Mouse (Mus musculus) erythroblast, adult 5-6 weeks (primary cell): ENCODE measurements around the gene 1110002E22Rik. TPM values are rescaled to one million over a fixed set of nuclear protein-coding genes. Genes with fewer than 3 reads are reported as not detected.

Source experiments
- ATAC-seq: replicated peaks from 2 replicates; pipeline ENCODE4 v1.8.0; 2016; ENCODE audit warnings: moderate number of reproducible peaks, mild to moderate bottlenecking, moderate TSS enrichment, inconsistent platforms; ENCODE audit not compliant: poor library complexity, low FRiP score, severe bottlenecking
- total RNA-seq, 2 experiments: library from RNA; stranded (forward) in 1 of 2; stranded (reverse) in 1 of 2; fragments of 150-400 nt in 1 of 2; fragments of 200-764, 138-1000 nt in 1 of 2; gene quantifications; 2 replicates each; pipeline versions ENCODE4 v1.2.3 to v1.2.4; 2015 to 2017; ENCODE audit warnings: low replicate concordance in 2 of 2

The 1110002E22Rik gene
- total RNA-seq, 2 experiments from 2014 or later: not detected

- ATAC-seq: no peak
Measured at GRCm38 (mm10) chr3:138101936-138102335, 37.1 kb downstream of the 1110002E22Rik start.

- no peak for ATAC-seq
Measured at GRCm38 (mm10) chr3:138103690-138104089, 38.8 kb downstream of the 1110002E22Rik start.

DNA sequence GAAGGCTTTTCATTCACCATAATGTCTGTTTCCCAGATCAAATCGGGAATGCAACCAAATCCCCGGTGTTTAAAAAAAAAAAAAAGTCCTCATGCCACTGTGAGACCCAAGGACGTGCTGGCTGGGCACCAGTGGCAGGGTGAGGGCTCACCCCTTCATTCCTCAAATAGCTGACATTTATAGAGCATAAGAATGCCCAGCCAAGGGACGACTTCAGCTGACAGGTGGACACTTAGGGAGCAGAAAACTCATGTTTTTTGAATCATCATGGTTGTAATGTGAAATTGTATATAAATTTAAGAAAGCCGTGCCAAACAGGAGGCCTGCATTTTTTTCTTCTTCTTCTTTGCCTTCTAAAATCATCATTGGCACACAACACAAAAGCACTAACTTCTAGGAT lies 40.2 kb downstream of the 1110002E22Rik start:
- ATAC-seq: no peak

GRCm38 (mm10) chr3:138106887-138107286 lies 42.0 kb downstream of the 1110002E22Rik start:
- no peak for ATAC-seq

GRCm38 (mm10) chr3:138110910-138111782 lies 46.3 kb downstream of the 1110002E22Rik start:
- 0 out of 2 replicates have a peak, but pooled peaks have one; percentile 39 for ATAC-seq

GRCm38 (mm10) chr3:138114106-138114505 lies 49.3 kb downstream of the 1110002E22Rik start:
- no peak for ATAC-seq

DNA sequence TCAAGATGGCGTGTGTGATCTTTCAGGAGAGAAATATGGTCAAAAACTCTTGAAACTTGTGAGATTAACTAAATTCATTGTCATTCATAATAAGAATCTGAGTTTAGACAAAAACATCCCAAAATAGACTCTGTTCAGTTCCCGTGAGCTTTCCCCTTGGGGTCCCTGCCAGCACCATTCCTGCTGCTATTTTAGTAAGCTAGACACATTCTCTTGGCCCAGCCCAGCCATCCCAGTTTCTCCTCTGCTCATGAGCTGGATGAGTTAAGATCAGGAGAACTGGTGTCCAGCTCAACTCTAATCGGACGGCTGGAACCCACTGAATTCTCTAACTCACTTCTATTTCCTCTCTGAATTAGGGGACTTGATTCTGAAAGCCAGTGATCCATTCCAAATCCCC lies 52.0 kb downstream of the 1110002E22Rik start:
- no peak for ATAC-seq

DNA sequence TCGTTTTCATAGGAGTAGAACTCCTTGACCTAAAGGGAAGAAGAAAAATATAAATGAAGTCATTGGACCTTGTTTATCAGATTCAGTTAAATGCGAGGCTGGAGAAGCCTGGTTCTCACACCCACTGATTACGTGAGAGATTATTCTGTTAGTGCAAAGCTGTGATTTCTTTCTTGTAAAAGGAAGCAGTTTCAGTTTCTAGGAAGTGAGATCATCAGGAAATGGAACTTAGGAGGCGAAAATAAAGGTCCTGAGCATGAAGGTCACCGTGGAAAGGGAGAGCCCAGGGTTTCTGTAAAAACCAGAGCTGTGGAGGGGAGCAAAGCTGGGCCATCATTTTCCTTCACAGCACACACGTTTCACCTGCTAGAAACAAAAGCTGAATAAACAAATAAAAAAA lies 53.5 kb downstream of the 1110002E22Rik start:
- ATAC-seq: no peak

- no peak for ATAC-seq
Measured at GRCm38 (mm10) chr3:138118831-138119230, 54.0 kb downstream of the 1110002E22Rik start.

GRCm38 (mm10) chr3:138119444-138120105 lies 54.7 kb downstream of the 1110002E22Rik start:
- no peak for ATAC-seq

- ATAC-seq: no peak
Measured at GRCm38 (mm10) chr3:138121461-138121860, 56.6 kb downstream of the 1110002E22Rik start.

DNA sequence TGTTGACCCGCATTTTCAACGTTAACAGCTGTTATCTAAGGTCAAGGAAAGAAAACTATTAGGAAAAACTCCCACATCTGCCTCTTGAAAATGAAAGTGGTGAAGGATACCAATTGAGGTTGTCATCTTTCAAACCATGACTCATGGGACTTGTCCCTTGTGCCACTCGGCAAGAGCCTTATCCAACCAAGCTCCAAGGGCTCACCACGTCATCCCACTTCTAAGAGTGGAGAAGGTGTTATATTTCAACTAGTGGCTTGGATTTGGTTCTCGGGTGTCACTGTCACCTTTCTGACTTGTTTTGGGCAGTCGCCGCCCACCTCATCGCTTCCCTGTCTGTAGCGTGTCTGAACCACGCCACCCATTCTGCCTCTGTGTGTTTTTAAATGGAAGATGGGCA lies 59.0 kb downstream of the 1110002E22Rik start:
- ATAC-seq: no peak

DNA sequence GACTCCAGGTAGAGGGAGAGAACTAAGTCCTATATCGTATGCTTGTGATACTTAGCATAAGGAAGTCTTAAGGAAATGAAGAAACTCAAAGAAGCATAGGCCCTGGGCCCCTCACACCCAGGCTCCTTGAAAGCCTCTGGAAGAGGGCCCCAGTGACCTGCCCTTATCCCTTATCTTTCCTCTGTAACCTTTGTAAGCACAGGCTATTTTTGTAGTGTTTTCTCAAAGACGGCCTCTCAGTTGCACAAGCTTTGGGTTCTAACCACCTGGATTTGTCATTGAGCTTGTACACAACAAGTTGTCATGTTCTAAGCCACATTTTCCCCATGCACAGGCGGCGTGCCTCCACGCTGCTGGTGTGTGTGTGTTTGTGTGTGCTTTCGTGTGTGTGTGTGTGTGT lies 64.3 kb downstream of the 1110002E22Rik start:
- ATAC-seq: no peak

DNA sequence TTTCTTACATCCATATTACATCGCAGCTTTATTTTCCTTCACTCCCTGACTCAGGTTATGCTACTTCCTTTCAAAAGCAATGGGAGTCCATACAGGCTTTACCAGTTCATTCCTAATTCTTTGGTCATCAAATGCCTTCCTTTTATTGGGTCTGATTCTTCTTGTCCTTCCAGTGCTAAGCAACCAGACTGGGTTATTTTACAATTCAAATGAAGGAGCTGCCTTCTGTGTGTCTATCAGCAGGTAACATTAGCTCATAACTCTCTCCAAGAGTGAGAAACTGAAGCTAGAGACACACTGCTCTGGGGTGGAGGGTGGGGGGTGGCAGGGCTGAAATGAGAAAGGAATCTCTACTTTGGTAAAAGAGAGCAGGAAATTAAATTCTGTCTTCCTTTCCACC lies 65.8 kb downstream of the 1110002E22Rik start:
- no peak for ATAC-seq

Other genes starting within 250 kb of the 1110002E22Rik start
- gene H2afz, start 200.6 kb upstream of the 1110002E22Rik start, total RNA-seq (2015; ENCODE audit: low replicate concordance): 505 TPM in 2 replicates
- gene H2afz, start 200.6 kb upstream of the 1110002E22Rik start, total RNA-seq (2017; ENCODE audit: low replicate concordance): 376 and 479 TPM in 2 replicates
- gene Dnajb14, start 197.4 kb upstream of the 1110002E22Rik start, total RNA-seq (2015; ENCODE audit: low replicate concordance): 3.7 and 7.5 TPM in 2 replicates
- 3.5 and 3.7 TPM in 2 replicates for gene Dnajb14, start 197.4 kb upstream of the 1110002E22Rik start, total RNA-seq (2017; ENCODE audit: low replicate concordance)
- 31.6 and 47.8 TPM in 2 replicates for gene Lamtor3, start 146.5 kb upstream of the 1110002E22Rik start, total RNA-seq (2015; ENCODE audit: low replicate concordance)
- 45.0 and 49.3 TPM in 2 replicates for gene Lamtor3, start 146.5 kb upstream of the 1110002E22Rik start, total RNA-seq (2017; ENCODE audit: low replicate concordance)
- 18.3 and 27.6 TPM in 2 replicates for gene Dapp1, start 83.5 kb upstream of the 1110002E22Rik start, total RNA-seq (2015; ENCODE audit: low replicate concordance)
- gene Dapp1, start 83.5 kb upstream of the 1110002E22Rik start, total RNA-seq (2017; ENCODE audit: low replicate concordance): 21.5 and 34.1 TPM in 2 replicates
- not detected in 2 replicates for gene Gm5105, start 2.3 kb downstream of the 1110002E22Rik start, total RNA-seq (2015; ENCODE audit: low replicate concordance)
- not detected in 2 replicates for gene Gm5105, start 2.3 kb downstream of the 1110002E22Rik start, total RNA-seq (2017; ENCODE audit: low replicate concordance)
- 0.77 and 3.3 TPM in 2 replicates for gene Trmt10a, start 78.4 kb downstream of the 1110002E22Rik start, total RNA-seq (2015; ENCODE audit: low replicate concordance)
- gene Trmt10a, start 78.4 kb downstream of the 1110002E22Rik start, total RNA-seq (2017; ENCODE audit: low replicate concordance): 3.8 and 12.3 TPM in 2 replicates
- 0.77 and 1.3 TPM in 2 replicates for gene Mttp, start 79.9 kb downstream of the 1110002E22Rik start, total RNA-seq (2015; ENCODE audit: low replicate concordance)
- 0.51 and 1.4 TPM in 2 replicates for gene Mttp, start 79.9 kb downstream of the 1110002E22Rik start, total RNA-seq (2017; ENCODE audit: low replicate concordance)
- not detected in 2 replicates for gene 4930579F01Rik, start 128.8 kb downstream of the 1110002E22Rik start, total RNA-seq (2015; ENCODE audit: low replicate concordance)
- not detected in 2 replicates for gene 4930579F01Rik, start 128.8 kb downstream of the 1110002E22Rik start, total RNA-seq (2017; ENCODE audit: low replicate concordance)
- gene Adh7, start 152.7 kb downstream of the 1110002E22Rik start, total RNA-seq (2015; ENCODE audit: low replicate concordance): not detected in 2 replicates
- gene Adh7, start 152.7 kb downstream of the 1110002E22Rik start, total RNA-seq (2017; ENCODE audit: low replicate concordance): not detected in 2 replicates
- gene Adh1, start 195.9 kb downstream of the 1110002E22Rik start, total RNA-seq (2015; ENCODE audit: low replicate concordance): not detected in 2 replicates
- gene Adh1, start 195.9 kb downstream of the 1110002E22Rik start, total RNA-seq (2017; ENCODE audit: low replicate concordance): not detected in 2 replicates
- gene Adh6a, start 248.2 kb downstream of the 1110002E22Rik start, total RNA-seq (2015; ENCODE audit: low replicate concordance): not detected in 2 replicates
- not detected in 2 replicates for gene Adh6a, start 248.2 kb downstream of the 1110002E22Rik start, total RNA-seq (2017; ENCODE audit: low replicate concordance)